Mouse (Mus musculus) embryo, embryonic 11.5 days (tissue): ENCODE measurements around the gene Inhbb.

Experiments
- DNase-seq: peaks from one replicate; pipeline ENCODE4 v3.0.0-alpha.2; 2012; ENCODE audit warnings: low read depth, low spot score

Gene Inhbb

DNA sequence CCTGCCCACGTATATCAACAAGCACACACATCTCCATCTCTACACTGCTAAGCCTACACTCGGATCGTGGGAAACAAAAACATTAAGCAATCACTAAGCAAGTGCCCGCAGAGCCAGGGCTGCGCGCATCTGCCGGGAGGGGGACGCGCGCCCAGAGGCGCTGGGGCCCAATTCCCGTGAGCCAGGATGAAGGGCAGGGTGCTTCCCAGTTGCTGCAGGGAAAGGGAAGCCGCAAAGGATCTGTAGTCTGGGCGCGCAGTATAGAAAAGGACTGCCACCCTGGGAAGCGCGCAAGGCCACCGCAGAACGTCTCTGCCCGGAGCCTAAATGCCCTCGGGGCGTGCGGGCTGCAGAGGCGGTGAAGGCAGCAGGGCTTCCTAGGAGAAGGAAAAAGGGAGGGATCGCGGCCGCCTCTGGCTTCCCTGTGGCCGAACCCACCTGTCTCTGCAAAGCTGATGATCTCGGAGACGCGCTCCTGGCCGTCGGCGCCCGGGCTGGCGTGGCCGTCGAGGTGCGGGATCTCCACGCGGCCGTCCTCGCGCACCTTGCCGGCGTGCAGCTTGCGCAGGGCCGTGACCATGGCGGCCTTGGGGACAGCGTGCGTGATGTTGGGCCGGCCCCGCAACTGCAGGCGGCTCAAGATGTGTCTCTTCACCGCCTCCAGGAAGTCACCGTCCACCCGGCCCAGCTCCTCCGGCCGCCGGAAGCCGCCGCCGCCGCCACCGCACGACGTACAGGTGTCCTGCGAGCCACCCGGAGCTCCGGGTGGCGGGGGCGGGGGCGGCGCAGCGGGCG is 1.7 kb downstream of the Inhbb start:
- no peak for DNase-seq

DNA sequence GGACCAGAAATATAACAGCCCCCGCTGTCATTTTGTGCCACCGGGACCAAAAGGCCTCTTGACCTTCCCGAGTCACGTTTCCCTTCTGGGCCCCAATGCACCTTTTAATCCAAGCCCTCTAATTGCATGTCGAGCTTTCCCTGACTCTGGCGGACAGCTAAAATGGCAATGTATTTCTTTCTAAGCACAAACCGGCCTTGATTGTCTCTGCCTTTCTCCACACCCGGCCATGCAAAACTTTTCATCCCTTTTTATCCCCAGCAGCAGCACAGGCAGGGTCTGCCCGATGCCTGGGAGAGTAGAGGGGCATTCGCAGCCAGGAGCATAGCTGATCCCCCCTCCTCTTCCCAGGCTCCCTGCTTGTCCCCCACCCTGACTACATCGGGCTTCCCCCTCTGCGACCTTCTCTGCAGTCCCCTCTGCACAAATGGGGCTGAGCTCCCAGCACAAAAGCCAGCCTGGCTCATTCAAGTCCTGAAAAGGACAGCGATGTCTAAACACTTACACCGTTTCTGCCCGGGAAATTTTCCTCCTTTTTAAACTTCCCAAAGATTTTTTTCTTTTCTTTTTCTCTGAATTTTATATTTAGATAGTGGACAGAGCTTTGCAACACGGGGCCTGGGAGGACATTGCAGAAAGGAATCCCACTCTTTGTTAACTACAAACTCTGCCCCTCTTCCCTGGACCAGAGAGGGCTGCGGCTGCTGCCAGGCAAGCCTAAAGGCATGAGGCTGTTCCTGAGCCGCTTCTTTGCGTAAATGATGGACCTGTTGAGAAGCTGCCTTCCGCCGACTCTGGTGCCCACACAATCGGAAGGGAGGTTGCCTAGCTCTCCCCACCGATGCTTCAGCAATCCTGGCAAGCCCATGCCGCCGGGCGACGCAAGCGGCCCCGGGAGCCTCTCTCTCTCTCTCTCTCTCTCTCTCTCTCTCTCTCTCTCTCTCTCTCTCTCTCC is 2.6 kb downstream of the Inhbb start:
- DNase-seq, result no peak

- no peak for DNase-seq
These were observed 4.1 kb downstream of the Inhbb start for GRCm38 (mm10) chr1:119417991-119418390.

GRCm38 (mm10) chr1:119417542-119417941 is 4.5 kb downstream of the Inhbb start:
- DNase-seq, result no peak

DNA sequence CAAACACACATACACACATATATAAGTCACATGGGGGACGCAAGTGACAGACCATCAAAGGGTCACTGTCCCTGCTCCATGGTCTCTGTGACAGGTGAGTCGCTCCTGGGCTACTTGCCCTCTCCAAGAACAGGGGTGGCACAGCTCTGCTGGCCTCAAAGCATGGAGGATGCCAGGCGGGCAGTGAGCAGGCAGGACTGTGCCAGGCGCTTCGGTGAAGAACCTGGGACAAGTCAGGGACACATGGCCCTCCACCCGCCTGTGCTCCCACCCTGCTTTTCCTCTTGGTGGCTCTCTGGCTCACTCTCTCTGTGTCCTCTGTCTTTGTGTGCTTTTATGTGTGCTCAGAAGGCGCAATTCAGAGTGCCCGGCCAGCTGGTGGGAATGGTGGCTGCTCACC is 5.4 kb downstream of the Inhbb start:
- no peak for DNase-seq

GRCm38 (mm10) chr1:119416177-119416576 is 5.9 kb downstream of the Inhbb start:
- DNase-seq, result no peak

DNA sequence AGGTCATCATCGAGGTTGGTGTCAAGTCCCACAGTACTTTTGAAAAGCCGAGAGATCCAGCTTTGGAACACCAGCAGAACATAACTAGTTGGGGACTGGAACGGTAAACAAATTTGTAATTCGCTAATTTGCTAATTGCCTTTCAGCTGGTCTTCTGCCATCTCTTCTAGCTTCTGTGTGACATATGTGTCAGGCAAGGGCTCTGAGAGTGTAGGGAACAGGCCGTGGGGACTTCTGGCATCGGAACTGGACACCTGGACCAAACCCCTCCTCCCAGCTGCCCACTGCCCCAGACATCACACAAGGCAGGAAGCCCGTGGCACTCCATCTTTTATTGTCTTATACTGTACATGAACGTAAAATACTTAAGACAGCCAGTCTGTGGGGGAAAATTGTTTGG is 6.9 kb downstream of the Inhbb start:
- no peak for DNase-seq

DNA sequence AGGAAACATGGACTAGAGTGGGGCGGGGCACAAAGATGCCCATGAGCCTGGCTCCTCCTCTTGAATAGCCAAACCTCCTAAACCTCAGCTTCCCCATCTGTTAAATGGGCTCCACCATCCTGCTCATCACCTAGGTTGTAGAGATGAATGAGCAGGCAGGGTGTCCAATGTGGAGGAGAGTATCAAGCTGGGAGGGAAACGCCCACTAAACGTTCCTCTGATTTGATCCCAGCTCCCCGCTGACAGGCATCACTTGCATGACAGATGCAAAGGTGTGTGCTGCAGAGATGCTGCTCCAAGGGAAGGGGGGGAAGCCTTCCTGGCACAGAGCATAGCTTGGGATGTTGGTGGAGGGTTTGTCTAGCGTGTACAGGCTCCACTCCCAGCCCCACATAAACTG is 11.4 kb downstream of the Inhbb start:
- no peak for DNase-seq

- DNase-seq, result no peak
These were observed 12.4 kb downstream of the Inhbb start for GRCm38 (mm10) chr1:119409599-119410168.

- DNase-seq, result no peak
These were observed 12.9 kb downstream of the Inhbb start for GRCm38 (mm10) chr1:119409106-119409505.

GRCm38 (mm10) chr1:119407691-119408315 is 14.2 kb downstream of the Inhbb start:
- DNase-seq, result no peak

- no peak for DNase-seq
These were observed 17.2 kb downstream of the Inhbb start for GRCm38 (mm10) chr1:119404798-119405197.

DNA sequence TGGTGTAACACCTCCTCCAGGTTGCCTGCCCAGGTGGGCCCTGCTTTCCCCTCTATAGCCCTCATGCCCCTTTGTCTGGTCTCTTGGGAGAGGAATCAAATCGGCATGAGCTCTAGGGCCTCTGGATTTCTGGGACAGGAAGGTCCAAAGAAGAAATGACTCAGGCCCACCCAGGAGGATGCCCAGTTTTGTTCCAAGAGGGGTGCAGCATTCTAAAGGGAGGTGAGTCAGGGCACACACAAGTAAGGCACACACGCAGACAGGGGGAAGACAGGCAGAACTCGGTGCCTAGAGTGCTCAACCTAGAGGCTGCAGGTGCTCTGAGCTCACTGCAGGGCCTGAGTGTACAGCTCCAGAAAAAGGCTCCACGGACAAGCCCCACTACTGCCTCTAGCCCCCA is 17.7 kb downstream of the Inhbb start:
- DNase-seq, result no peak

GRCm38 (mm10) chr1:119401249-119401648 is 20.8 kb downstream of the Inhbb start:
- no peak for DNase-seq

DNA sequence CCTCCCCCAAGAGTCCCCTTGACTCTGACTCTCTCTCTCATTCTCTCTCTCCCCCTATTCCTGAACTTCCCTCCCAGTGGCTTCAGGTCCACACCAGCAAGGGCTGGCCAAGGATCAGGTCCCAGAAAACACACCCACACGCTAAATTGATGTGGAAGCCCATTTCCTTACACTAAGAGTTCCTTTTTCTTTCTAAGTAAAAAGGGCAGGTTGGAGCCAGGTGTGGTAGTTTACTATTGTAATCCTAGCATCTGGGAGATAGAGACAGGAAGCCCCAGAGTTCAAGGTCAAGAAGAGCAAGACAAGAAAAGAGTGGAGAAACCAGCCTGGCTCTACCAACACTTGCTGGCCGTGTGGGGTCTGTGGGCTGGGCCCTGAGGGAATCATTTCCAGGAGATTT is 23.4 kb downstream of the Inhbb start:
- no peak for DNase-seq

DNA sequence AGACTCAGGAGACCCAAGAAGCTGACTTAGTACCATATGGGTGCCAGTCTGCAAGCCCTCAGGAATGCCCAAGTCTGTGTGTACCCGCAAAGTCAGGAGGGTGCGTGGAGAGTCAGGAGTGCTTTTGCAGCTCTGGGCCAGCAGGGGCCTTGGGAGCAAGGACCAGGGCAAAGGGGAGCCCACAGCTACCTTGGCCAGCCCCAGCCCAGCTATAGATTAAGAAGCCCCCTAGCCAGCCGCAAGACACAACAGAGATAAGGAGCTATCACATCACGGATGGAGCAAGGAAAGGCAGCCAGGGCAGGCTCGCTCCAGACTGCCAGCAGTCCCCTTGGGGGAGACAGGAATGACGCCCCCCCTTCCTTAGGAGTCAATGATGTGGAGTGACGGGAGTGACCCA is 24.2 kb downstream of the Inhbb start:
- DNase-seq, result no peak

- no peak for DNase-seq
These were observed 30.7 kb downstream of the Inhbb start for GRCm38 (mm10) chr1:119391311-119391710.

DNA sequence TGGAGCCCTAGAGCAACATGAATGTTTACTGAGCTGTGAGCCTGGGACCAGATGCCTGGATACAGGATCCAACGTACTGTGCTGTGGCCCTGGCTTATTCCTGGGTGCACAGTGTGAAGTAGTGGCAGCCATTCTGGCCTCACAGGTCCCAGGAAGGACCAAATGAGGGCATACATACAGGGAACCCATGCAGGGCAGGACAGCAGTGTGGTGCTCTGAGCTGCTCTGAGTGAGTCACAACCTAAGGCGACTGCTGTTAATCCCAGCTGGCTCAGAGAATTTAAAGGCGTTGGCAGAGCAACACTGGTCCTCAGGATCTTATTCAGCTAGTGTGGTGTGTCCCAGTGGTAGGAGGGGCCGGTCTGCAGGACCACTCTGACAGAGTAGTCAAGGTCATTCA is 31.4 kb downstream of the Inhbb start:
- no peak for DNase-seq

DNA sequence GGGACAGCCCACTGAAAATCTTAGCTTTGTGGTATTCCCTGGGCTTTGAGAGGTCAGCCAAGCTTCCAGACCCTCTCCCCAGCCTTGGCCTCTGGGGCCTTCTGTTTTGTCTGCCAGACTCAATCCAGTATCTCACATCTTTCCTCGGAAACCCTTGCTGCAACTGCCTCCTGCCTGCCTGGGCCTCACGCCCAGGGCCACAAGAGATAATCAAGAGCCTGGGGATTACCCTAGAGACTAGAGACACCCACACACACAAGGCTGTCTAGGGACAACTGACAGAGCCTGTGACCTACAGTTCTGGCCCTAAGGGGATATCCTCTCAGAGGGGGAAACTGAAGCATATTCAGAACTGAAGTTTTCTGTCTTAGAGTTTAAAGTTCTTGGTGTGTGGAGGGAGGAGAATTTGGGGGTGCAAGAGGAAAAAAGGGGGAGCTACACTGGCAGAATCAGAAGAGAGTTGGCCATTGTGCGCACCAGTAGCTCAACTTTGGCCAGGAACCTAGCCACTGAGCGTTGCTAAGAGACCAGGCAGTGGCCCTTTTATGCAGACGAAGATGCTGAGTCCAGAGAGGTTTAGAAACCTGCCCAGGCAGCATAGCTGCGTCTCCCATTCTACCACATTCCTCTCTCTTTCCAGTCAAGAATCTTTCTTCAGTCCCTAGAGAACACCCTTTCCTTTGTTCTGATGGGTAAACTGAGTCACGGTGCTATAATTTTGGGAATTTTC is 32.1 kb downstream of the Inhbb start:
- DNase-seq, result no peak

- peak; percentile 52 for DNase-seq
These were observed 33.2 kb downstream of the Inhbb start for GRCm38 (mm10) chr1:119388664-119389396.

DNA sequence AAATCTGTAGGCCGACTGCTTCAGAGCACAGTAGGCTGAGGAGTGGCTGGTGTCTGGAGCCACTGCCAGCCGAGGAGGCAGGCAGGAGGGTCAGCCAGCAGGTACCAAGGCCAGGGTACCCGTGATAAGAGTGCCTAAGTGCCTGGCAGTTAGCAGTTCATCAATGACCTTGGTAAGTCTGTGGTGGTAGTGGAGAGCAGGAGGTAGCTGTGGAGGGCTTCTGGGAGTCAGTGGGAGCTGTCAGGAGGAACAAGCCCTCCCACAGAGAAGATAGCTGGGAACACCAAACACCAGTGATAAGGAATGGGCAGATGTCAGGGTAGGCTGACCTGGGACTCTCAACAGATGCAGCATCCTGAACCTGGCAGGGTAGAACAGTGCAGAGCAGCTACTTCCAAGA is 35.7 kb downstream of the Inhbb start:
- no peak for DNase-seq
